Mouse (Mus musculus): ENCODE results near the gene Ubxn10.

The Ubxn10 gene

DNA sequence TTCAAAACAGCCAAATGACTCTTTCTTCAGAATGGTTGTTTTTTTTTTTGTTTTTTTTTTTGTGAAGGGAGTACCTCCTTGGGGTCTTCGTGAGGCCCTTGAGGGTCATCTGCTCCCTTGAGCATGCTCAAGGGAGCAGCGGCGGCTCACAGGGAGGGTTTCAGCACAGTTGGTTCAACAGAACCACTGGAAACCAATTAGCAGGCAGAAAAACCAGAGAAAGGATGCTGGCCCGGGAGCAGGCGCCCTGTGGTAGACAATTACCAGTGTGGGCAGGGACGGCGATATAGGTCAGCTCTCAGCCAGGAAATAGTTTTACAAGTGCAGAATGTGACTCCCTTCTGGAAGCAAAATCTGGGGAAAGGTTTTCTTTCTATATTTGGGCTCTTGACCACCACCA, 33.4 kb downstream of the Ubxn10 start:
- in situ Hi-C loops (cut with MboI; ENCODE audit: unreplicated experiment in 2 of 2), result loop anchor here (5.0 to 10.0 kb wide), 3 partner anchors 139 to 256 kb away; no protein-coding TSS in a partner anchor

DNA sequence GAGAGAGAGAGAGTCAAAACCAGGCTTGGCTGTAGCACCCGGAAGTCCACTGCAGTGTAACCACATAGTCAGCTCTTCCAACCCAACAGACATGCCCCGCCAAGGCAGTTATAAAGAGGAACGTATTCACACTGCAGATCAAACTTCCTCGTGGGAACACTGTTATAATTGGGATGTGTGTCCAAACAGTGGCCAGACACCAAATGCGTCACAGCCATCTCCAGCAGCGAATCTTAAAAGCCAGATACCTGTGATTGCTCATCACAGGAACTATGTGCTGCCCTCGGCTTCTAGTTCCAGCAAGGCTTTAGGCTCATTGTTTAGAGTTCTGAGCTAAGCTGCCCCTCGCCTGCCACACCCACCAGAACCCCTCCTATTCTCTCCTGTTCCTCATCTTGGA, 34.4 kb downstream of the Ubxn10 start:
- in situ Hi-C loops (cut with MboI; ENCODE audit: unreplicated experiment in 2 of 2), result loop anchor here (5.0 to 10.0 kb wide), 3 partner anchors 138 to 255 kb away; no protein-coding TSS in a partner anchor

DNA sequence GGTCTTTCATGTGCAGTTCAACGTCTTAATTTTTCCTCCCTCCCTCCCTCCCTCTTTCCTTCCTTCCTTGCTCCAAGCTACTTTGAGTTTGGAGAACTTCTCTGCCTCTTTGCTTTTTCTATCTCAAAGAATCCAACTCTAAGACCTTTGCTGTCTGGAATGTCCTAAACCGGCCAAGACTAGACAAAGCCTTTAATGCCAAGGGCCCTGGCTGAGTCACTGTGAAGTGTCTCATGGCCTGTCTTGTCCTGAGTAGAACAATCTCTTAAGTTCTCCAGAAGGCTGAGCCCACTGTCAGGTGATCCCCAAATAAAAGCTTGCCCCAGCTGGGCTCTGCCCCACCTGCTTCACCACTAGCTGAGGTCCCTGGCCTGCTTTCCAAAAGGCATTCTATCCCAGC, 34.9 kb downstream of the Ubxn10 start:
- in situ Hi-C loops (cut with MboI; ENCODE audit: unreplicated experiment in 2 of 2), result loop anchor here (5.0 to 10.0 kb wide), 3 partner anchors 137 to 255 kb away; no protein-coding TSS in a partner anchor

DNA sequence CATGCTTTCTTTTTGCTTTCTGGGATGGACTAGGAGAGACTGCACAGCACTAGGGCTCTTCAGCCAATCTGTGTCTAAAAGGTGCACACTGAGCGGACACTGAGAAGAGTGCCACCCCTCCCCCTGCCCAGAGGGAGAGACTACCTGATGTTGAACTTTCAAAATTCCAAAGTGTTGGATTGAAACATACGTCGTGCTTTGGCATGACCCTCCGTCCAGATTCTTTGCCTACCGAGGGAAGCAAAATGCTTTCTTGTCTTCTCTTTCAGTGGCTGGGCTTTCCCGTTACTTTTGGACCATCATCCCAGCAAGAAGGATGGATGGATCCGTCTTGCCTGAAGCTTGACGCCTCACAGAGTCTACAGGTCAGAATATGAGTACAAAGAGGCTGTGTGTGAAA, 35.9 kb downstream of the Ubxn10 start:
- in situ Hi-C loops (cut with MboI; ENCODE audit: unreplicated experiment in 2 of 2), result loop anchor here (5.0 to 10.0 kb wide), 3 partner anchors 136 to 254 kb away; no protein-coding TSS in a partner anchor

DNA sequence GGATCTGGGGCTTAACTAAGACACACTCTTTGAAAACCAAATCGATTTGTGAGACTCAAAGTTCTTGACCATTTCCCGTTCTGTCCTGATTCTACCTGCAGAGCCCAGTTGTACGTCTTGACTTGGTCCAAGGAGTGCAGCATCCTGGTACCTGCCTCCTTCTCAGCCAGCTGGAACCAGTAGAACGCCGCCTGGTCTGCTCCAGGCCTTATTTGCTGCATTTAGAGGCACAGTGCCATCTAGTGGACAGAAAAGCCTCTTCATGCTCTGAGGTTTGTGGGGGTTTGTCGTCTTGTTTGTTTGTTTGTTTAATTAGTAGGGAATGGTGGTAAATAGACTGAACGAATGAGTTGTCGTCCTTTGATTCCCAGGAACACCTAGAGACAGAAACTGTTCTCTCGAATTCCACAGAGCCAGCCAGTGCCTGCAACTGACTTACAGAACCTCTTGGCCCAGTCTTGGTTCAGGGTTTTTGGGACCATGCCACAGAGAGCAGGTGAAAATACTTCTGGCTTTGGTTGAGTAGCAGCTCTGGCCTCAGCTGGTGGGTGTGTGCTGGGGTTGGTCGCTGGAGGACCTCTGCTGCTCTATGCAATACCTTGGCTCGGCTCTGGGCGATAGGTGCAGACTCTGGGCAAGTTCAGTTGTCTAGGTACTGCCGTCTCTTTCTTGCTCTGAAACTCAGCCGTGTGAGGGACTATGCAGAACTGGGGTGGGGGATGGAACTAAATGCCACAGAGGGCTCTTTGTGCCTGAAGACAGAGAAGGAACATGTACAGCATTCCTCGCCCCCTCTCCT, 36.6 kb downstream of the Ubxn10 start:
- in situ Hi-C loops (cut with MboI; ENCODE audit: unreplicated experiment in 2 of 2), result loop anchor here (5.0 to 10.0 kb wide), 3 partner anchors 136 to 253 kb away; no protein-coding TSS in a partner anchor

DNA sequence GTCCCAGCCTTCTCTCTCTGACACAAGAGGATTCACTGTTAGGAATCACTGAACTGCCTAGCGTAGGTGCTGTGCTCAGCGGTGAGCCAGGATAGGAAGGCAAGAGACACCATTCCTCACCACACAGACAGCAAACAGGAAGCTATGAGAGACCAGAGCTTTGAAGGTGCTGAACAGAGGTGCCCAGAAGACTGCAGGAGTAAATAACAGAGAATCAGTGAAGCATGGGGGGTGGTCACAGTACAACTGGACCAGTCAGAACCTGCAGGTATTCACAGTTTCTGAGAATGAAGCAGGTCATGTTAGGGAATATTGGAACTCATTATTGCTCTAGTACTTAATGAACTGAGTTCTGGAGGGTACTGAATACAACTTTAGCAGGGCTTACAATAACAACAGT, 38.7 kb downstream of the Ubxn10 start:
- in situ Hi-C loops (cut with MboI; ENCODE audit: unreplicated experiment in 2 of 2), result no loop called here

DNA sequence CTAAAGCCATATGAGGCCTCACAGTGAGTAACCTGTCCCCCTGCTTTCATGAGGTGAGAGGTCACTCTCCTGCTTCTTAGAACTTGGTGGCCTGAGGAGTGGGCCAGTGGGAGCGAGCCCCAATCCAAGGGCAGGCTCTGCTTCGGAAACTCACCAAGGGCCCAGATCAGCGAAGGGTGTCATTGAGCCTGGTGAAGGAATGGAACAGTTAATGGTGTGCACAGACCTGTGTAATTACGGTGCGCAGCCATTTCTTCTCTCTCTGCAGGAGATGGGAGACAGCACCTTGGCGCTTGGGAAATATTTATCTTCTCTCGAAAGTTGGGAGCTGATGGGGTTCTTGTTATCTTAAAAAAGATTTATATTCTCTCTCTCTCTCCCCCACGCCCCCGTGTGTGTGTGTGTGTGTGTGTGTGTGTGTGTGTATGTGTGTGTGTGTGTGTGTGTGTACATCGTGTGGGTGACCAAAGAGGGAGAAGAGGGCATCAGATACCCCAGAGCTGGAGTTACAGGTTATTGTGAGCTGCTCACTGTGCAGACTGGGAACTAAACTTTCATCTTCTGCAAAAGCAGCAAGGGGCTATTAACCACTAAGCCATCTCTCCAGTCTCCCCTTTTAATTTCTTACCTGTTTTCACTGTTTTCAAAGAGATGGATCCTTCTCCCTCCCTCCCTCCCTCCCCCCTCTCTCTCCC, 39.7 kb downstream of the Ubxn10 start:
- in situ Hi-C loops (cut with MboI; ENCODE audit: unreplicated experiment in 2 of 2), result no loop called here

DNA sequence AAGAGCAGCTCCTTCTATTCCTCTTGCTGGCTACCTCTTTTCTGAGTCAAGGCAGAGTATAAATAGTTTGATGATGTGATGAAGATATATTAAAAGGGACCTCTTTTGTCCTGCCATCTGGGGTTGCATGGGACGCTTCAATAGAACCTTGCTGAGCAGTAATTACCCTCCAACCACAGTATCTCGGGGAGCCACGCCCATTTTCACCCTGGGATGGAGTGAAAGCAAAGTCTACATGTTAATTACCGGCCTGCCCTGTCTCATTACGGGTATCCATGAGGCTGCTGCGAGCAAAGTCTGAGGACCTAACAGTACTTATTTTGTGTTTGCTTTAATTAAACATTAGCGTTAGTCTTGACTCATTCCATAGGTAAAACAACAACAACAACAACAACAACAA, 40.2 kb downstream of the Ubxn10 start:
- in situ Hi-C loops (cut with MboI; ENCODE audit: unreplicated experiment in 2 of 2), result no loop called here

DNA sequence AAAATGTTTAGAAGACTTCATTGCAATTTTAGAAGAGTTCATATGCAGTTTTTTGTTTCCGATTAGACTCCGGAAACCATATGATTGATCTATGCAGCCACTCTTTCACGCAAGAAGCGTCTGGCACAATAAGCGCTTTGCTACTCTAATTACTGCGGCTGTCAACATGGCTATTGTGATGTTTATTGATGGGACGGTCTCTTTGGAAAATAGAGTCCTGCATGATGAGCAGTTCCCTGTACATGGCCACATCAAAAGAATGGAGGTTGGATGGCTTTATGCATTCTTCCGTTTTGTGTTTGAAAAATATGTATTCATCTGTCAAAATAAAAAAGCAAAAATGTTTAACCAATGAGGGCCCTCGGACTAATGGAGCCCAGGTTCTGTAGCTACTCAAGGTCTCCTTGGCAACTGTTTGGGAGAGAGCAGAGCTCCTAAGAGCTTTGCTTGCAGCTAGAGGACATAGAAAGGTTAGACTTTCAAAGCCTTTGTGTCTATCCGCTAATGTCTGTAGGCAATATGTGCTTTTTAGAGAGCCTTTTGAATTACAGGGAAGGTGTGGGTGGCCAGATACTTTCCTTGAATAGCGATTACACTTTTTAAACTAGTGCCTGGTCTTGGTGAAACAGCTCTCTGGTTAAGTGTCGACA, 43.8 kb downstream of the Ubxn10 start:
- in situ Hi-C loops (cut with MboI; ENCODE audit: unreplicated experiment in 2 of 2), result no loop called here

DNA sequence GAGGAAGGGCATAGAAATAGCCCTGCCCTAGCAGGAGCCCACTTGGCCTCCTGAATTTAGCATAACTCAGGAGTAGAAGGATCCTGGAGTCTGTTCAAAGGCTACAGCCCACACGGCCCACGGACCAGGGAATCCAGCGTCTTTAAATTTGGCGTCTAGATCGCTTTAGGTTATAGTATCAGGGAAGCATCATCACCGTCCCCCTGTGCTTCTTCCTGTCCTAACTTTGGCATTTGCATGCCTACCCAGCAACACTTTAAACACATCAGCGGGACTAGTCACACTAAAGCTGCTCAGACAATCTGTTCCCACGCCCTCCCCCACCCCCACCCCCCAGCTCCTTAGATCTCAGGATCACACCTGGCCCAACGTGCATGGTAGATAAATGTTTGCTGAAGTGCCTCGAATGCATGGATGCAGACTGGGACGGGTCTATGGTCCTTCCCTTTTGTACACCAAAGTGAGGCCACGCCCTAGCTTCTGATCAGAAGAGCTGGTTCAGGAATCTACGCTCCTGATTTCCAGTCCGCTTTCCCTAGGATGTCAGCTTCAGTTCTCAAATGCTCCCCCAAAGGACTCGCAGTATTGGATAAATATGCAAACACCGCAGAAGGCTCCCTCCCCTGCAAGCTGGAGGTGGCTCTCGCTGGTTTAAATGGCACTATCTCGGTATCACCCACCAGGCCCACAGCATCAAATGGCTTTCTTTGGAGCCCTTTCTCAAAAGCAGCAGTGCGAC, 45.4 kb downstream of the Ubxn10 start:
- in situ Hi-C loops (cut with MboI; ENCODE audit: unreplicated experiment in 2 of 2), result no loop called here

DNA sequence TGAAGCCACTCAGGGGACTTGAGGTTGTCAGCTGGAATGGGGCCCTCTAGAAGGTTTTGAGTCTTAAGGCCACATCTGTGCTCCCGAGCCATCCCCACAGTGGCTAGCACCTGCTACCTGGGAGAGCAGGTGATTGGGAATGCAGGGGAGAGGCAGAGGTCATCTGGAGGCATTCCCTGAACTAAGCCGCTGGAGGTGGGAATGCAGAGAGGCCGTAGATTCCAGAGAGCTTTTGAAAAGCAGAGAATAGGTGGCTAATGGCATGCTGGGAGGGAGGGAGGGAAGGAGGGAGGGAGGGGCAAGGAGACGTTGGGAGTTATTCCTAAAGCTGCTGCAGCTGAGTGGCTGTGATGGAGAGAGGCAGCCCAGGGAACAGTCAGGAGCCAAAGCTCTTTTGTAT, 46.4 kb downstream of the Ubxn10 start:
- in situ Hi-C loops (cut with MboI; ENCODE audit: unreplicated experiment in 2 of 2), result no loop called here

DNA sequence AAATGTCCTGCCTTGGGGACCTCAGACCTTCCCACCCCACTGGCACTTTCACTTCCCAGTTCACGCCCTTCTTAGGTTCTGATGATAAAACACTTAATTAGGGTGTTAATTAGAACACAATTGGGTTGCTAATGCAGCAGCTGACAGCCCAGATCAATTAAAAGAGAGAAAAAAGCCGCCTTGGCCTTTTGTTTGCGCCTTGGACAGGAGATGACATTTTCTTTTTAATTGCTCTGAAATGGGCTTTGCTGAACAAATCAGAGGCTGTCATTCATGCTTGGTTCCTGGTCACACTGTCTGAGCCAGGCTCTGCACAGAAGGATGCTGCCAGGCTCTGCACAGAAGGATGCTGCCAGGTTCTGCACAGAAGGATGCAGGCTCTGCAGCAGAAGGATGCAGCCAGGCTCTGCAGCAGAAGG, 47.9 kb downstream of the Ubxn10 start:
- in situ Hi-C loops (cut with MboI; ENCODE audit: unreplicated experiment in 2 of 2), result no loop called here

DNA sequence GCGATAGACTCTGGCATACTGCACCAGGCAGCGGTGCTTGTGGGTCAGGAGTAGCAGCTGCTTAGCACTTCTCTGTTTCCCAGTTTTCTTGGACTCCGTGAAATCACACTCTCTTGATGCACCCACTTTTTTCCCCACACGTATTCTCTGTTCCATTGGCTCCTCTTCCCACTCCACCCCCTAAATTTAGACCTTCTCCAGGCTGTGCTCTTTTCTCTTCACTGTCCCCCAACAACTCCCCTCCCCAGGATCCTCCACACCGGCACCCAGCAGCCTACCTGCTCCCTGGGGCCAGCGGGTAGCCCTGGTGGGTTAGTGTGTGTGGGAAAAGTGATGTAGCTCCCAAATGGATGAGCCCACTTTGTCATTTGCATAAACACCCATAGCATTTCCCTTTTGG, 51.2 kb downstream of the Ubxn10 start:
- in situ Hi-C loops (cut with MboI; ENCODE audit: unreplicated experiment in 2 of 2), result no loop called here

DNA sequence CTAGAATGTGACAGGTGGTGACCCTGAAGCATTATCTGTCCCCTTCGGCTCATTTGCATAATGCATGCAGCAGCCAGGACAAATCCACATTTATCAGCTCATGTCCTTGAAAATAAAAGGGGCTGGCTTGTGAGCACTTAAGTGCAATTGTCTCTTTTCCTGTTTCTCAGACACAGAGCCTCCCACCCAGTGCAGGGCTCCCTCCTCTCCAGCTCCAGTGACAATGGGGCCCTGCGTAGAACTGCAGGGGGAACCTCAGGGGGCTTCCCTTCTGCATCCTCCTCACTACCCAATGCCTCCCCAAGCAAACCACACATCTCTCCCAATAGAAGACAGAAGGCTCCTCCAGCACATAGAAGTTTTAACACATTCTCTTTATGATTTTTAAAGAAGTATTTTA, 54.2 kb downstream of the Ubxn10 start:
- in situ Hi-C loops (cut with MboI; ENCODE audit: unreplicated experiment in 2 of 2), result no loop called here

DNA sequence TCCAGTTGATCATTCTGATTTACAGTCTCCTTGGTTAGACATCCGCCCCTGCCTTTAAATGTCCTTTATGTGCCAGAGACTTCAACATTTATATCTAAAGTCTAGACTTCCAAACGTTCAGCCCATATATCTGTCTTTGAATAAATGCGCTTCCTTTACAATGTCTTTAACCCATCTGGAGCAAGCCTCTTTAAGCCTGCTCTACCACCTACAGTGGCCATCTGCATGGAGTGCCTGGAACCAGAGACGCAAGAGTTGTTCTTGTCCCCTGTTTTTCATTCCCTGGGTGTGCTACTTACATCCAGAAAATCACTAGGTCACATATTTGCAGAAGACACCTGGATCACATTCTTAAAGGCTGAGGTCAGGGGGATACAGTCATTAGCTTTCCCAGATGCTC, 56.8 kb downstream of the Ubxn10 start:
- in situ Hi-C loops (cut with MboI; ENCODE audit: unreplicated experiment in 2 of 2), result no loop called here

DNA sequence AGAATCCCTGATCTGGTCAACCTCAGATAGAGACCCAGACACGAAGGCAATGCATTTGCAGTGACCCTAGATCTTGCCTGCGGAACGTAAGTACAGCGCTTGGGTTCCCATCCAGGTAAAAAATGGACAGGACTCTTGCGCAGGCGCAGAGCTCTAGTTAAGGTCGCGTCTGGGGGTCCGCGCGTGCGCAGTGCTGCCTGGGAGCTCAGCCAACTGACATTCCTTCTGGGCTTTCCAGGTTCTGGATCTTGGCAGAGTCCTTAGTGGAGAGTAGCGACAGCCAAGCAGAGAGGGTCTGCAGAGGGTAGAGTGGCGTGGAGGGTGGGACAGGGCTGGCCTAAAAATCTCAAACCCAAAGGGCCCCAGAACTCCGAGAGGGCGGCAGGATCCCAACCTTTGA, 59.4 kb downstream of the Ubxn10 start:
- in situ Hi-C loops (cut with MboI; ENCODE audit: unreplicated experiment in 2 of 2), result no loop called here

DNA sequence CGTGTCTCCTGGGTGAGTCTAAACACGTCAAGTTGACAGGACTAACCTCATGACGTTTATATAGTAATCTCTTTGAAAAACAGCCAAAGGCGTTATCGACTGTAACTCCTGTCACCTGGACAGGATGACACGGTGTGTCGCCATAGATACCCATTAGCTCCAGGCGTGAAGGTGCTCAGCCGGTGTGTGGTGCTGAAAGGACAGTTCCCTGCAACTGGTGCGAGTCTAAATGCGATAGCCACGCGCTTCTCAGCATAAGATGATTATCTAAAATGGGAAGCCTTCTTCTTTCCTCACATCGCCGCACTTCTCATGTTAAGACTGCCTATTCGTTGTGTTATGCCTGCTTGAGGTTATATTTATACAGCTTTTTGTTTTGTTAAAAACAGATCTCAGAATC, 60.5 kb downstream of the Ubxn10 start:
- in situ Hi-C loops (cut with MboI; ENCODE audit: unreplicated experiment in 2 of 2), result no loop called here

DNA sequence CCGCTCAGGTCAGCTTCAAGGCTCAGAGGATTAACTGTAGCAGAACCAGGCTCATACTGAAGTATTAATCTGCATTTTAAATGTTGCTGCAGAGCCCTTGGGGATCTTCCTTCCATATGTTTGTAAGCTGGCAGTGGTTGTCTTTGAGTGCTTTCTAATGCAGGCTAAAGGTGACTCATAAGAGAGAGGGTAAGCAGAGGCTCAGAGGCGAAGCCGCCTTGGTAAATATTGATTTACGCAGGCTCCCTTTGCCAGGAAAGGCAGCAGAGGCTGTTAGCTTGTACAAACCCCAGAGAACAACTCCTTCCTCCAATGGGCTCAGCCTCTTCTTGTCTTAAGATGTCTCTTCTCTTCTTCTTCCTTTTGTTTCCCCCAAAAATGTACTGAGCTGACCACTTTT, 64.8 kb downstream of the Ubxn10 start:
- in situ Hi-C loops (cut with MboI; ENCODE audit: unreplicated experiment in 2 of 2), result no loop called here

DNA sequence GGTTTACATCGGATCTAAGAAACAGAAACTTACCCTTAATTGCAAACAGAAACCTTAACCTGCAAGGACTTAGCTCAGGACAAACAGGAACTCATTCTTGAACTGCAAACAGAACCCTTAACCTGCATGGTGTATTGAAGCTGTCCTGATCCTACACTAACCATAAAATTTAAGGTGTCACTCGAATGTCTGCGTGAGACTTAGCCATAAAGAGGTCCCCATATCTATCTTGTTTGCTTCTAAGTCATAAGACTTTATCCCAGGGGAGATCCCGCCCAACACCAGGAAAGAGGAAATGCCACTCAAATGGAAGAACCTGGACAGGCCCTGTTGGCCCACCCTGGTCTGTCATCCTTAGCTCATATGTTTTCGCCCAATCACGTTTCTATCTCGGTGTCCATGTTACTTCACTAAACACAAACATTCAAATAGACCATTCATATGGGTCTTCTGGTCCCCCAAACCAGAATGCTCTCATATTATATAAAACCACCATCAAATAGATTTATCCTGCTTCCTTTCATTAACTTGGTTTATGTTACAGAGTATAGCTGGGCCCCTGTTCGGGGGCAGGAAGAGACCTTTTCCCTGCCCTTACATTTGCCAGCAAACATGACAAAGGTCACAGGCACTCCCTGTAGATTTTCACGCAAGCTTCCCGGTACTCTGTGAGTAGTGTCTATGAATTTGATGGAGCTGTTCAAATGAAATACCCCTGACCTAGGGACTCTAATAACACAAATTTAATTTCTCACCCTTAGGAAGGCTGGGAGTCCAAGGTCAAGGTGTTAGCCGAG, 66.7 kb downstream of the Ubxn10 start:
- in situ Hi-C loops (cut with MboI; ENCODE audit: unreplicated experiment in 2 of 2), result no loop called here

DNA sequence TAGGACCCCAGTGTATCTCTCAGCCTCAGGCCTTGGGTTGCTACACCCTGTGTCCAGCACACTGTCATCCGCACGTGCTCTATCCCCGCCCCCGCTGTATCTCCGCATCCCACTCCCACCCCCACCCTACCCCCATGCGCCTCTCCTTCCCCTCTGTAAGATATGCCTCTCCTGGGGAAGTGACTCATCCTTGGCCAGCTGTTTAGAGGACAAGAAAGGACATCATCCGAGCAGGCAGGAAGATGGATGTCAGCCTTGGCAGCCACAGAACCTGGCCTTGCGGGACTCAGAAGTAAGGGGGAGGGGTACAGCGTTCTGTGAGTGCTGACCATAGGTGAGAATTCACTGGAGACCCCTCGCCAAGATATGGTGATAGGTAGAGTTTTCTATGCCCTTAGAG, 70.4 kb downstream of the Ubxn10 start:
- in situ Hi-C loops (cut with MboI; ENCODE audit: unreplicated experiment in 2 of 2), result no loop called here
